Mouse (Mus musculus): ENCODE measurements around the gene Mogs. TPM values are rescaled to one million over a fixed set of nuclear protein-coding genes. Genes with fewer than 3 reads are reported as not detected.
A peak's percentile ranks its signal among the peaks of the same experiment; 100 is the strongest.

Mogs gene
- polyA plus RNA-seq, 1 experiment from 2014 or later: 8.3 TPM

- no peak for ATAC-seq (ENCODE audit: insufficient read depth, low FRiP score)
- WGBS: 5% methylated on average over 47 of the region's 47 CpGs
- H3K27me3 ChIP-seq (ENCODE audit: control insufficient read depth, insufficient read depth, low read length): peaks cover 72% of the 10 kb centered on the region
- peak overlapping the region; percentile 31 for H3K9ac ChIP-seq (ENCODE audit: low read length)
- H3K27ac ChIP-seq (ENCODE audit: low read length): no peak overlapping the region
- H3K36me3 ChIP-seq (ENCODE audit: control insufficient read depth, insufficient read depth, low read length): no peaks in the 10 kb centered on the region
- H3K9me3 ChIP-seq (replicated peaks; ENCODE audit: control insufficient read depth, low read length): no peaks in the 10 kb centered on the region
- H3K4me3 ChIP-seq (replicated peaks; ENCODE audit: low read length): peak overlapping the region; percentile 16
- peak overlapping the region; percentile 43 for H3K4me2 ChIP-seq (ENCODE audit: low read depth, low read length)
- H3K4me1 ChIP-seq (ENCODE audit: control insufficient read depth, insufficient read depth, low read length): 0 out of 2 replicates have a peak, but pooled peaks cover 7% of the 10 kb centered on the region
Measured at GRCm38 (mm10) chr6:83087205-83087925, 27.9 kb upstream of the Mogs start.

- Histone ChIP-seq H3K4me3 (replicated peaks; ENCODE audit: low read length) (peak overlapping the region; percentile 16; the same call in 1 of the 2 replicates), H3K4me1 (ENCODE audit: control insufficient read depth, insufficient read depth, low read length) (0 out of 2 replicates have a peak, but pooled peaks cover 7% of the 10 kb centered on the region), H3K36me3 (ENCODE audit: control insufficient read depth, insufficient read depth, low read length) (no peaks in the 10 kb centered on the region), H3K27me3 (ENCODE audit: control insufficient read depth, insufficient read depth, low read length) (peaks cover 67% of the 10 kb centered on the region), H3K4me2 (ENCODE audit: low read depth, low read length) (peak overlapping the region; percentile 43; the same call in 1 of the 2 replicates), H3K9ac (ENCODE audit: low read length) (peak overlapping the region; percentile 31; the same call in 1 of the 2 replicates), H3K27ac (ENCODE audit: low read length) (no peak overlapping the region), H3K9me3 (replicated peaks; ENCODE audit: control insufficient read depth, low read length) (no peaks in the 10 kb centered on the region)
- ATAC-seq (ENCODE audit: insufficient read depth, low FRiP score): no peak
- WGBS: 16% methylated on average over 9 of the region's 9 CpGs
Measured at GRCm38 (mm10) chr6:83087926-83088260, 27.4 kb upstream of the Mogs start.

- WGBS: 24% methylated on average over 6 of the region's 6 CpGs
- no peak overlapping the region for H3K9ac ChIP-seq (ENCODE audit: low read length)
- H3K9me3 ChIP-seq (replicated peaks; ENCODE audit: control insufficient read depth, low read length): no peaks in the 10 kb centered on the region
- no peaks in the 10 kb centered on the region for H3K36me3 ChIP-seq (ENCODE audit: control insufficient read depth, insufficient read depth, low read length)
- peaks cover 24% of the 10 kb centered on the region for H3K27me3 ChIP-seq (ENCODE audit: control insufficient read depth, insufficient read depth, low read length)
- no peak overlapping the region for H3K4me2 ChIP-seq (ENCODE audit: low read depth, low read length)
- H3K4me3 ChIP-seq (replicated peaks; ENCODE audit: low read length): no peak overlapping the region
- no peak overlapping the region for H3K27ac ChIP-seq (ENCODE audit: low read length)
- H3K4me1 ChIP-seq (ENCODE audit: control insufficient read depth, insufficient read depth, low read length): 0 out of 2 replicates have a peak, but pooled peaks cover under 1% of the 10 kb centered on the region
- ATAC-seq (ENCODE audit: insufficient read depth, low FRiP score): 0 out of 2 replicates have a peak, but pooled peaks have one; percentile 47
Measured at GRCm38 (mm10) chr6:83092416-83093127, 22.7 kb upstream of the Mogs start.

GRCm38 (mm10) chr6:83095968-83096367 lies 19.3 kb upstream of the Mogs start:
- WGBS: 41% methylated on average over 6 of the region's 6 CpGs
- Histone ChIP-seq H3K9me3 (replicated peaks; ENCODE audit: control insufficient read depth, low read length) (no peaks in the 10 kb centered on the region), H3K27ac (ENCODE audit: low read length) (no peak overlapping the region), H3K4me3 (replicated peaks; ENCODE audit: low read length) (no peak overlapping the region), H3K4me2 (ENCODE audit: low read depth, low read length) (no peak overlapping the region), H3K9ac (ENCODE audit: low read length) (no peak overlapping the region), H3K4me1 (ENCODE audit: control insufficient read depth, insufficient read depth, low read length) (no peaks in the 10 kb centered on the region), H3K36me3 (ENCODE audit: control insufficient read depth, insufficient read depth, low read length) (no peaks in the 10 kb centered on the region), H3K27me3 (ENCODE audit: control insufficient read depth, insufficient read depth, low read length) (no peaks in the 10 kb centered on the region)
- no peak for ATAC-seq (ENCODE audit: insufficient read depth, low FRiP score)

- no peak overlapping the region for H3K4me3 ChIP-seq (replicated peaks; ENCODE audit: low read length)
- peaks cover 14% of the 10 kb centered on the region for H3K4me1 ChIP-seq (ENCODE audit: control insufficient read depth, insufficient read depth, low read length)
- ATAC-seq (ENCODE audit: insufficient read depth, low FRiP score): no peak
- no peaks in the 10 kb centered on the region for H3K27me3 ChIP-seq (ENCODE audit: control insufficient read depth, insufficient read depth, low read length)
- no peaks in the 10 kb centered on the region for H3K36me3 ChIP-seq (ENCODE audit: control insufficient read depth, insufficient read depth, low read length)
- no peak overlapping the region for H3K27ac ChIP-seq (ENCODE audit: low read length)
- WGBS: 55% methylated on average over 2 of the region's 2 CpGs
- no peaks in the 10 kb centered on the region for H3K9me3 ChIP-seq (replicated peaks; ENCODE audit: control insufficient read depth, low read length)
- H3K4me2 ChIP-seq (ENCODE audit: low read depth, low read length): no peak overlapping the region
- H3K9ac ChIP-seq (ENCODE audit: low read length): no peak overlapping the region
Measured at GRCm38 (mm10) chr6:83098411-83098810, 16.9 kb upstream of the Mogs start.

- Histone ChIP-seq H3K27me3 (ENCODE audit: control insufficient read depth, insufficient read depth, low read length) (no peaks in the 10 kb centered on the region), H3K9ac (ENCODE audit: low read length) (peak within 1 kb of the TSS; percentile 75), H3K4me1 (ENCODE audit: control insufficient read depth, insufficient read depth, low read length) (peaks cover 14% of the 10 kb centered on the region), H3K36me3 (ENCODE audit: control insufficient read depth, insufficient read depth, low read length) (no peaks in the 10 kb centered on the region), H3K27ac (ENCODE audit: low read length) (peak within 1 kb of the TSS; percentile 75), H3K9me3 (replicated peaks; ENCODE audit: control insufficient read depth, low read length) (no peaks in the 10 kb centered on the region), H3K4me3 (replicated peaks; ENCODE audit: low read length) (peak within 1 kb of the TSS; percentile 58), H3K4me2 (ENCODE audit: low read depth, low read length) (peak within 1 kb of the TSS; percentile 98)
- ATAC-seq (ENCODE audit: insufficient read depth, low FRiP score): peak; percentile 89
- WGBS: under 1% methylated on average over 25 of the region's 25 CpGs
Measured at GRCm38 (mm10) chr6:83101316-83101687, 14.0 kb upstream of the Mogs start, which contains the start of the genes Ccdc142 and Gm42688. Gene Ccdc142, plus strand, starts transcription at chr6:83101601. Gene Gm42688, plus strand, starts transcription at chr6:83101617.

- Histone ChIP-seq H3K4me3 (replicated peaks; ENCODE audit: low read length) (peak overlapping the region; percentile 58), H3K9ac (ENCODE audit: low read length) (peak overlapping the region; percentile 75), H3K9me3 (replicated peaks; ENCODE audit: control insufficient read depth, low read length) (no peaks in the 10 kb centered on the region), H3K4me2 (ENCODE audit: low read depth, low read length) (peak overlapping the region; percentile 98), H3K36me3 (ENCODE audit: control insufficient read depth, insufficient read depth, low read length) (no peaks in the 10 kb centered on the region), H3K4me1 (ENCODE audit: control insufficient read depth, insufficient read depth, low read length) (peaks cover 14% of the 10 kb centered on the region), H3K27ac (ENCODE audit: low read length) (peak overlapping the region; percentile 75), H3K27me3 (ENCODE audit: control insufficient read depth, insufficient read depth, low read length) (no peaks in the 10 kb centered on the region)
- WGBS: 0% methylated on average over 74 of the region's 74 CpGs
- ATAC-seq (ENCODE audit: insufficient read depth, low FRiP score): peak; percentile 77
Measured at GRCm38 (mm10) chr6:83101688-83102556, 13.4 kb upstream of the Mogs start.

- ATAC-seq (ENCODE audit: insufficient read depth, low FRiP score): no peak
- no peaks in the 10 kb centered on the region for H3K9me3 ChIP-seq (replicated peaks; ENCODE audit: control insufficient read depth, low read length)
- no peak overlapping the region for H3K4me3 ChIP-seq (replicated peaks; ENCODE audit: low read length)
- H3K4me1 ChIP-seq (ENCODE audit: control insufficient read depth, insufficient read depth, low read length): peaks cover 21% of the 10 kb centered on the region
- H3K27ac ChIP-seq (ENCODE audit: low read length): no peak overlapping the region
- no peaks in the 10 kb centered on the region for H3K27me3 ChIP-seq (ENCODE audit: control insufficient read depth, insufficient read depth, low read length)
- H3K4me2 ChIP-seq (ENCODE audit: low read depth, low read length): peak overlapping the region; percentile 98; the same call in 1 of the 2 replicates
- peak overlapping the region; percentile 75 for H3K9ac ChIP-seq (ENCODE audit: low read length)
- WGBS: 50% methylated on average over 11 of the region's 11 CpGs
- H3K36me3 ChIP-seq (ENCODE audit: control insufficient read depth, insufficient read depth, low read length): no peaks in the 10 kb centered on the region
Measured at GRCm38 (mm10) chr6:83103130-83103650, 12.1 kb upstream of the Mogs start.

All from stomach, embryonic 16.5 days (tissue).